9 mouse cellular contexts compared by ENCODE assay signal in the genomic region with DNA sequence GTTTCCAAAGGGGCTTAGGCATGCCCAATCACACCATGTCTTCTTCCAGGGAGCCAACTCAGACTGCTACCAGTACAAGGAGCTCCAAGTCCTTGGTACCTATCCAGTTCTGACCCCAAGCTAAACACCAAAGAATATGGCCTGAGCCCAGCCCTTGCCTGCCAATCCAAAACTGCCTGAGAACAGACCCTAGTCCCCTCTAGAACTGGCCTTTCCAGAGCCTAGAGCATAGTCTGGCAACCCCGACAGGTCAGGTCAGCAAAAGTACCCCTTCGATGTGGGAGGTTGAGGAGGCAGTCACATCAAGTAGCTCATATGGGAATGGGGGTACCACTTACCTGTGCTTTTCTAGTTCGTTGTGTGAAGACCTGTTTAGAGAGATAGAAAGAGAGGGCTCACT. TPM values are rescaled to one million over a fixed set of nuclear protein-coding genes. Genes with fewer than 3 reads are reported as not detected.
DNase-seq lines count a peak whose midpoint lies in the region; TF ChIP-seq lines count a peak whose summit lies in the region.
"Had no signal": no experiment of that assay in that cellular context is flagged by ENCODE, and none has a peak within 500 bp of the region (broad histone marks: within the 10 kb centered on the region; RNA-seq: fewer than 3 reads in every experiment).

No protein-coding gene starts in this region.

- H3K4me3 ChIP-seq in gastrocnemius, adult 2 months, result peak overlapping the region; percentile 83
- H3K4me3 ChIP-seq in olfactory bulb, adult 2 months (ENCODE audit: insufficient read depth, low read depth, low read length), result no peak overlapping the region

- peak overlapping the region; percentile 98 for H3K27ac ChIP-seq in gastrocnemius, adult 2 months
- 0 out of 2 replicates have a peak overlapping the region, but pooled peaks have one; percentile 32 for H3K27ac ChIP-seq in olfactory bulb, adult 2 months (ENCODE audit: insufficient read depth, low read depth, low read length)
- H3K27ac ChIP-seq: liver, embryonic 14.5 days had no signal

- TF ChIP-seq POLR2A in olfactory bulb, adult 2 months (IDR thresholded peaks at IDR 0.05; ENCODE audit: insufficient read depth, low read depth, low read length), result no peak

- TF ChIP-seq CTCF in gastrocnemius, adult 2 months (IDR thresholded peaks at IDR 0.05), result no peak
- no peak for TF ChIP-seq CTCF in olfactory bulb, adult 2 months (IDR thresholded peaks at IDR 0.05; ENCODE audit: insufficient read depth, low read depth, low read length)

- DNase-seq in gastrocnemius, adult 2 months, result no peak
- DNase-seq in gastrocnemius, postnatal 14 days, result no peak
- DNase-seq in layer of hippocampus, postnatal 10 days (ENCODE audit: low spot score in 2 of 2), result peak; percentile 3 to 12
- DNase-seq in layer of hippocampus, adult 9-10 months (ENCODE audit: low spot score), result no peak
- DNase-seq in spleen, postnatal 4 days (ENCODE audit: low spot score in 2 of 2), result peak; percentile 8 to 54
- no peak for DNase-seq in spleen, postnatal 36 days (ENCODE audit: low spot score in 2 of 2)
- no peak for DNase-seq in retina, embryonic 14.5 days (ENCODE audit: low spot score)

- 89% methylated on average over 3 of the region's 3 CpGs for WGBS in olfactory bulb, adult 2 months

- peaks cover 47% of the 10 kb centered on the region for H3K4me1 ChIP-seq in olfactory bulb, adult 2 months (ENCODE audit: control insufficient read depth, insufficient read depth, low read length)

- intact Hi-C loops in gastrocnemius, adult 2 months (cut with DNase I), result no loop called here
- intact Hi-C loops in gastrocnemius, postnatal 14 days (cut with DNase I; ENCODE audit: low total_unique reads), result no loop called here

RNA-seq across cellular contexts. Expression of gene Mxd4, which starts 3.5 kb away (rescaled TPM):
- 10 to 100 TPM; 25.8 to 35.6 TPM for total RNA-seq in gastrocnemius, adult 2 months (2021)
- total RNA-seq in gastrocnemius, postnatal 14 days (2021), result 10 to 100 TPM; 46.3 to 56.6 TPM
- total RNA-seq in layer of hippocampus, postnatal 10 days (2021), result 10 to 100 TPM; 64.1 to 69.0 TPM
- polyA plus RNA-seq in olfactory bulb, adult 2 months (2012; ENCODE audit: insufficient read depth, insufficient read length, low replicate concordance, missing spikeins), result 230 TPM in 1 of 2 replicates, not detected in the other

RNA-seq across cellular contexts. Expression of gene Haus3, which starts 14.6 kb away (rescaled TPM):
- total RNA-seq in gastrocnemius, adult 2 months (2021), result 1 to 10 TPM; 3.2 to 4.2 TPM
- total RNA-seq in gastrocnemius, postnatal 14 days (2021), result 1 to 10 TPM; 3.4 to 3.8 TPM
- total RNA-seq in layer of hippocampus, postnatal 10 days (2021), result 1 to 10 TPM; 6.5 to 8.9 TPM
- not detected in 2 replicates for polyA plus RNA-seq in olfactory bulb, adult 2 months (2012; ENCODE audit: insufficient read depth, insufficient read length, low replicate concordance, missing spikeins)

RNA-seq across cellular contexts. Expression of gene Poln, which starts 14.7 kb away (rescaled TPM):
- 1 to 10 TPM; 1.1 to 2.1 TPM for total RNA-seq in gastrocnemius, adult 2 months (2021)
- total RNA-seq in gastrocnemius, postnatal 14 days (2021), result 1 to 10 TPM; 1.2 to 1.7 TPM
- total RNA-seq in layer of hippocampus, postnatal 10 days (2021), result 1 to 10 TPM in 1 of 2 experiments, under 1 TPM in 1; 0.58 to 2.0 TPM
- polyA plus RNA-seq in olfactory bulb, adult 2 months (2012; ENCODE audit: insufficient read depth, insufficient read length, low replicate concordance, missing spikeins), result not detected in 2 replicates

Comparison
In these comparisons a context has a peak if more than half of its experiments do, and no peak if none do; other contexts are left out.
1. DNase-seq: peak in layer of hippocampus, postnatal 10 days (2 of 2) and spleen, postnatal 4 days (2 of 2); none in gastrocnemius, adult 2 months (single experiment), gastrocnemius, postnatal 14 days (single experiment), layer of hippocampus, adult 9-10 months (single experiment), spleen, postnatal 36 days (0 of 2) and retina, embryonic 14.5 days (single experiment).